Mouse (Mus musculus) brain, embryonic 14.5 days (tissue): ENCODE measurements around the gene Dpm3.

Experiments
- CTCF ChIP-seq: fragments of 200-500 bp; IDR thresholded peaks from 2 replicates; pipeline ENCODE4 v1.5.1; 2012; ENCODE audit warnings: inconsistent platforms, mild to moderate bottlenecking, moderate library complexity, borderline replicate concordance; ENCODE audit not compliant: insufficient read depth, insufficient read length; ENCODE audit errors: extremely low read depth
- POLR2A ChIP-seq: fragments of 200-500 bp; IDR thresholded peaks from 2 replicates; pipeline ENCODE4 v1.6.1; 2012; ENCODE audit warnings: mild to moderate bottlenecking, inconsistent platforms, borderline replicate concordance; ENCODE audit not compliant: poor library complexity, insufficient read depth, insufficient read length, severe bottlenecking; ENCODE audit errors: extremely low read depth

DNA sequence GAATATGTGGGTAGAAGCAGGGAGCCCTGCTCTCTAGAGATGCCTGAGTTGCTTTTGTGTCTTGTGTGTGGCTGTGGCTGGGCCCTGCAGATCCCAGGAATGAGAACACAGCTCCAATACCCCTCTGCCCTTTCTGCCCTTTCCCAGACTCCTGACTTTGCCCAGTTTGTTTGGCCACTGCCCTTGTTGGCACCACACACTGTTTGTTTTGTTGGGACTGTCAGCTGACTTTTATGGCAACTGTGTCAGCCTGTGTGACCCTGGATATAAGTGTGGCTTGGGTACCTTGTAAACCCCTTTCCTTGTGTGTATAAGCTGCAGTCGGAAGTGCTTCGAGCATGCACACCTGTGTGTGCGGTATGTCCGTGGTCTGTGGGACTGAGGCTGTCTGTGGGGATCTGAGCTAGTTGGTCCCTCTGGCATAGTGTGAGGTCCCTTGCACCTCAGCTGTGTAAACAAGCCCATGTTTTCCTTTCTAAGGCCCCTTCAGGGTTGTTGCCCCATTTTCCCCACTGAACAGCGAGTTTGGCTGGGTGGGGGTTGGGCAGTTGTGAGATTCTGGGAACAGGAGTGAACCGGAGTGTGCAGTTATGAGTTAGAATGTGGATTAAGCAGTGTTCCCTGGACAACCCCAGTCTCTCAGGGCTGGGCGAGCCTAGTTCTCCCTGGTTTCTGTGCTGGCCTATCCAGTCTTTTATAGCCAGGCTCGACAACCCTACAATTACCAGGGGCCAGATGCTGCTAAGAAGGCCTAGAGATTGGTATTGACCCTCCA lies 46.6 kb downstream of the Dpm3 start:
- TF ChIP-seq CTCF (no peak), POLR2A (no peak)
